Mouse (Mus musculus): ENCODE measurements around the gene Runx3.

- TF ChIP-seq POLR2A (IDR thresholded peaks at IDR 0.05; ENCODE audit: low read depth, low read length) (no peak), CTCF (IDR thresholded peaks at IDR 0.05; ENCODE audit: borderline replicate concordance, insufficient read depth, low read length) (no peak)
Observed at GRCm38 (mm10) chr4:135115426-135116170, 4.9 kb upstream of the Runx3 start.

All from embryonic fibroblast, embryonic 13.5 days (primary cell).